Mouse (Mus musculus) cortical plate, adult 2 months (tissue): Measurements from ENCODE around the gene Adamts18.

Source experiments
- CTCF ChIP-seq: fragments of 200-500 bp; IDR thresholded peaks from 2 replicates; pipeline ENCODE4 v1.5.1; 2011; ENCODE audit warnings: mild to moderate bottlenecking, control low read depth, low read length; ENCODE audit not compliant: insufficient read depth; ENCODE audit errors: extremely low read depth
- POLR2A ChIP-seq: fragments of 200-500 bp; IDR thresholded peaks from 2 replicates; pipeline ENCODE4 v1.6.1; 2011; ENCODE audit warnings: mild to moderate bottlenecking, low read length, control low read depth; ENCODE audit not compliant: insufficient read depth; ENCODE audit errors: extremely low read depth

GRCm38 (mm10) chr8:113660128-113660527, 188.4 kb downstream of the Adamts18 start:
- TF ChIP-seq POLR2A (no peak), CTCF (no peak)
